8 mouse cellular contexts compared by ENCODE assay signal in genomic region chr1:161195541-161196351, GRCm38 (mm10). TPM values are rescaled to one million over a fixed set of nuclear protein-coding genes. Genes with fewer than 3 reads are reported as not detected.
DNase-seq lines count a peak whose midpoint lies in the region; ATAC-seq lines count a peak whose summit lies in the region.

No protein-coding gene starts in this region.

- WGBS in embryonic facial prominence, embryonic 13.5 days, result under 1% methylated on average over 16 of the region's 16 CpGs
- under 1% methylated on average over 16 of the region's 16 CpGs for WGBS in midbrain, embryonic 11.5 days

- H3K9me3 ChIP-seq in embryonic facial prominence, embryonic 13.5 days, result no peaks in the 10 kb centered on the region
- H3K9me3 ChIP-seq in midbrain, embryonic 11.5 days (ENCODE audit: control insufficient read depth, low read length), result no peaks in the 10 kb centered on the region

- H3K27me3 ChIP-seq in embryonic facial prominence, embryonic 13.5 days, result no peaks in the 10 kb centered on the region
- no peaks in the 10 kb centered on the region for H3K27me3 ChIP-seq in midbrain, embryonic 11.5 days (ENCODE audit: control insufficient read depth, insufficient read depth, low read length)

- ATAC-seq in embryonic facial prominence, embryonic 13.5 days (ENCODE audit: insufficient number of reproducible peaks, insufficient read depth, low FRiP score, low TSS enrichment, low read depth), result peak; percentile 90
- peak; percentile 99 for ATAC-seq in midbrain, embryonic 11.5 days (ENCODE audit: low FRiP score)

- H3K9ac ChIP-seq in embryonic facial prominence, embryonic 13.5 days, result peak overlapping the region; percentile 69
- H3K9ac ChIP-seq in midbrain, embryonic 11.5 days (ENCODE audit: low read length), result peak overlapping the region; percentile 48

- intact Hi-C loops in left cerebral cortex, postnatal 4 days (cut with DNase I), result no loop called here

- no peaks in the 10 kb centered on the region for H3K36me3 ChIP-seq in embryonic facial prominence, embryonic 13.5 days
- H3K36me3 ChIP-seq in midbrain, embryonic 11.5 days (ENCODE audit: control insufficient read depth, insufficient read depth, low read length), result no peaks in the 10 kb centered on the region

- H3K4me3 ChIP-seq in embryonic facial prominence, embryonic 13.5 days, result peak overlapping the region; percentile 46
- peak overlapping the region; percentile 43 for H3K4me3 ChIP-seq in midbrain, embryonic 11.5 days (ENCODE audit: low read depth, low read length)

- peak; percentile 80 for DNase-seq in A20 (ENCODE audit: low read depth, low spot score)
- DNase-seq in adrenal gland, postnatal 4 days (ENCODE audit: low spot score in 2 of 2), result peak; percentile 36 to 55
- peak; percentile 98 for DNase-seq in heart, adult 11 months
- peak; percentile 81 for DNase-seq in kidney, adult 11 months
- peak; percentile 95 for DNase-seq in left cerebral cortex, postnatal 4 days
- peak; percentile 98 for DNase-seq in midbrain, embryonic 11.5 days (ENCODE audit: low spot score, missing footprints)
- peak; percentile 54 for DNase-seq in skeletal muscle tissue, adult 2 months (ENCODE audit: low read depth, low spot score)

- peaks cover 11% of the 10 kb centered on the region for H3K4me1 ChIP-seq in embryonic facial prominence, embryonic 13.5 days
- no peaks in the 10 kb centered on the region for H3K4me1 ChIP-seq in midbrain, embryonic 11.5 days (ENCODE audit: control insufficient read depth, insufficient read depth, low read length)

- peak overlapping the region; percentile 90 for H3K27ac ChIP-seq in embryonic facial prominence, embryonic 13.5 days
- peak overlapping the region; percentile 47; the same call in 1 of the 2 replicates for H3K27ac ChIP-seq in midbrain, embryonic 11.5 days (ENCODE audit: low read depth, low read length)

- H3K4me2 ChIP-seq in embryonic facial prominence, embryonic 13.5 days, result peak overlapping the region; percentile 61
- H3K4me2 ChIP-seq in midbrain, embryonic 11.5 days, result peak overlapping the region; percentile 55

RNA-seq across cellular contexts. Expression of gene Tex50, which starts 36.6 kb away (rescaled TPM):
- total RNA-seq in adrenal gland, postnatal 4 days (2021), result not detected
- polyA plus RNA-seq in embryonic facial prominence, embryonic 13.5 days (2015; fragmentation: Nextera tagmentation; extraction: Ambion mirVana), result 0.59 and 0.63 TPM in 2 replicates
- not detected for total RNA-seq in left cerebral cortex, postnatal 4 days (2021)
- not detected in 2 replicates for polyA plus RNA-seq in midbrain, embryonic 11.5 days (2014; fragmentation: Nextera tagmentation; extraction: Ambion mirVana)

RNA-seq across cellular contexts. Expression of gene Ankrd45, which starts 53.3 kb away (rescaled TPM):
- 1 to 10 TPM; 3.8 to 5.0 TPM for total RNA-seq in adrenal gland, postnatal 4 days (2021)
- polyA plus RNA-seq in embryonic facial prominence, embryonic 13.5 days (2015; fragmentation: Nextera tagmentation; extraction: Ambion mirVana), result 4.6 and 5.0 TPM in 2 replicates
- 10 to 100 TPM; 46.8 to 56.4 TPM for total RNA-seq in left cerebral cortex, postnatal 4 days (2021)
- 5.9 and 6.0 TPM in 2 replicates for polyA plus RNA-seq in midbrain, embryonic 11.5 days (2014; fragmentation: Nextera tagmentation; extraction: Ambion mirVana)

RNA-seq across cellular contexts. Expression of gene Prdx6, which starts 55.3 kb away (rescaled TPM):
- 100 to 1,000 TPM; 369 to 400 TPM for total RNA-seq in adrenal gland, postnatal 4 days (2021)
- polyA plus RNA-seq in embryonic facial prominence, embryonic 13.5 days (2015; fragmentation: Nextera tagmentation; extraction: Ambion mirVana), result 386 and 412 TPM in 2 replicates
- total RNA-seq in left cerebral cortex, postnatal 4 days (2021), result 100 to 1,000 TPM in 1 of 2 experiments, 10 to 100 TPM in 1; 97.9 to 112 TPM
- polyA plus RNA-seq in midbrain, embryonic 11.5 days (2014; fragmentation: Nextera tagmentation; extraction: Ambion mirVana), result 389 and 403 TPM in 2 replicates

Comparison
In these comparisons a context has a peak if more than half of its experiments do, and no peak if none do; other contexts are left out.
1. Peak in every context shown above with its lines: DNase-seq, ATAC-seq, H3K4me3 ChIP-seq and H3K27ac ChIP-seq.
2. DNase-seq: peak in every context shown above with its lines; median percentile 98 in heart, adult 11 months; 98 in midbrain, embryonic 11.5 days; 95 in left cerebral cortex, postnatal 4 days; 81 in kidney, adult 11 months; 80 in A20; 54 in skeletal muscle tissue, adult 2 months; 46 in adrenal gland, postnatal 4 days.
3. RNA of gene Ankrd45, which starts 53.3 kb away (total RNA-seq): 46.8 to 56.4 TPM in left cerebral cortex, postnatal 4 days; 3.8 to 5.0 TPM in adrenal gland, postnatal 4 days; every median in the first group is over 4 times any median in the second.